Mouse (Mus musculus) embryonic facial prominence, embryonic 11.5 days (tissue): ENCODE results near the gene Gigyf2. TPM values are rescaled to one million over a fixed set of nuclear protein-coding genes. Genes with fewer than 3 reads are reported as not detected.

Source experiments
- ATAC-seq: fragments of 200-750 bp; cut with Nextera tagmentation; replicated peaks from 2 replicates; pipeline ENCODE4 v1.8.0; 2017; ENCODE audit warnings: low read depth; ENCODE audit not compliant: insufficient number of reproducible peaks, low FRiP score, low TSS enrichment
- DNase-seq: peaks from one replicate; pipeline ENCODE4 v3.0.0-alpha.2; 2015; ENCODE audit warnings: low spot score
- H3K27ac ChIP-seq: fragments of 300-500 bp; sonication (generic); replicated peaks from 2 replicates; pipeline ENCODE4 v1.5.1; 2014; ENCODE audit warnings: mild to moderate bottlenecking, low read depth, low read length, control low read depth
- H3K27me3 ChIP-seq: fragments of 300-500 bp; sonication (generic); 2 replicates; pipeline ENCODE4 v1.6.1; 2014; ENCODE audit warnings: mild to moderate bottlenecking, low read length, moderate library complexity, mixed read lengths; ENCODE audit not compliant: control insufficient read depth, insufficient read depth
- H3K36me3 ChIP-seq: fragments of 300-500 bp; sonication (generic); replicated peaks from 2 replicates; pipeline ENCODE4 v1.6.1; 2014; ENCODE audit warnings: low read depth, mild to moderate bottlenecking, low read length, moderate library complexity, mixed read lengths; ENCODE audit not compliant: control insufficient read depth, insufficient read depth
- H3K4me1 ChIP-seq: fragments of 300-500 bp; sonication (generic); 2 replicates; pipeline ENCODE4 v1.6.1; 2014; ENCODE audit warnings: low read length, mixed read lengths; ENCODE audit not compliant: control insufficient read depth, insufficient read depth
- H3K4me2 ChIP-seq: fragments of 300-500 bp; sonication (generic); 2 replicates; pipeline ENCODE4 v1.6.1; 2014; ENCODE audit warnings: low read depth, mild to moderate bottlenecking, control low read depth, low read length, moderate library complexity
- H3K4me3 ChIP-seq: fragments of 300-500 bp; sonication (generic); 2 replicates; pipeline ENCODE4 v1.5.1; 2014; ENCODE audit warnings: low read depth, low read length, control low read depth
- H3K9ac ChIP-seq: fragments of 300-500 bp; sonication (generic); replicated peaks from 2 replicates; pipeline ENCODE4 v1.6.1; 2014; ENCODE audit warnings: mild to moderate bottlenecking, control low read depth, low read length
- H3K9me3 ChIP-seq: fragments of 300-500 bp; sonication (generic); replicated peaks from 2 replicates; pipeline ENCODE4 v1.6.1; 2016; ENCODE audit warnings: mild to moderate bottlenecking, low read length, inconsistent platforms, mixed read lengths; ENCODE audit not compliant: control insufficient read depth
- WGBS: fragments of 180-500 bp; shearing (Covaris S2); extraction: QIAGEN DNeasy Blood & Tissue Kit; methylation state at CpG from one replicate; pipeline ENCODE4 v1.1.7; 2014; 5-methylcytosine and 5-hydroxymethylcytosine counted together
- polyA plus RNA-seq: library from polyadenylated mRNA; unstranded; fragments of >200 nt; fragmentation: Nextera tagmentation; extraction: Ambion mirVana; gene quantifications from 2 replicates; pipeline ENCODE4 v1.2.1, GENCODE M21; 2014

Gene Gigyf2
- polyA plus RNA-seq, 1 experiment from 2014 or later, result 49.1 TPM

- no peak overlapping the region for H3K4me2 ChIP-seq
- no peaks in the 10 kb centered on the region for H3K36me3 ChIP-seq
- no peak overlapping the region for H3K27ac ChIP-seq
- DNase-seq (no peak), ATAC-seq (no peak)
- H3K9me3 ChIP-seq, result no peaks in the 10 kb centered on the region
- no peak overlapping the region for H3K4me3 ChIP-seq
- no peak overlapping the region for H3K9ac ChIP-seq
- no peaks in the 10 kb centered on the region for H3K4me1 ChIP-seq
- 91% methylated on average over 3 of the region's 3 CpGs for WGBS
- no peaks in the 10 kb centered on the region for H3K27me3 ChIP-seq
Measured at GRCm38 (mm10) chr1:87492285-87492684, 165.5 kb downstream of the Gigyf2 start.

- Histone ChIP-seq H3K9me3 (no peaks in the 10 kb centered on the region), H3K4me1 (no peaks in the 10 kb centered on the region), H3K4me2 (no peak overlapping the region), H3K36me3 (no peaks in the 10 kb centered on the region), H3K27ac (no peak overlapping the region), H3K4me3 (no peak overlapping the region), H3K27me3 (no peaks in the 10 kb centered on the region), H3K9ac (no peak overlapping the region)
- ATAC-seq (no peak), DNase-seq (no peak)
- 73% methylated on average over 4 of the region's 4 CpGs for WGBS
Measured at GRCm38 (mm10) chr1:87493542-87493941, 166.7 kb downstream of the Gigyf2 start.

Other genes starting within 250 kb of the Gigyf2 start
- gene Alppl2, start 237.1 kb upstream of the Gigyf2 start, polyA plus RNA-seq, result not detected in 2 replicates
- not detected in 2 replicates for gene Alpi, start 225.4 kb upstream of the Gigyf2 start, polyA plus RNA-seq
- not detected in 2 replicates for gene Akp3, start 202.0 kb upstream of the Gigyf2 start, polyA plus RNA-seq
- gene Ecel1, start 170.5 kb upstream of the Gigyf2 start, polyA plus RNA-seq, result 0.74 and 2.1 TPM in 2 replicates
- gene Prss56, start 143.7 kb upstream of the Gigyf2 start, polyA plus RNA-seq, result 0.28 and 0.74 TPM in 2 replicates
- 0.15 and 0.22 TPM in 2 replicates for gene Chrnd, start 136.4 kb upstream of the Gigyf2 start, polyA plus RNA-seq
- 2.2 and 2.3 TPM in 2 replicates for gene Chrng, start 122.3 kb upstream of the Gigyf2 start, polyA plus RNA-seq
- gene Eif4e2, start 113.1 kb upstream of the Gigyf2 start, polyA plus RNA-seq, result 141 and 148 TPM in 2 replicates
- 0.81 and 1.1 TPM in 2 replicates for gene Efhd1, start 62.6 kb upstream of the Gigyf2 start, polyA plus RNA-seq
- gene Kcnj13, start 67.7 kb downstream of the Gigyf2 start, polyA plus RNA-seq, result 0.25 and 0.99 TPM in 2 replicates
- 0.52 TPM in 1 of 2 replicates, not detected in the other for gene Snorc, start 143.3 kb downstream of the Gigyf2 start, polyA plus RNA-seq
- gene Neu2, start 182.9 kb downstream of the Gigyf2 start, polyA plus RNA-seq, result not detected in 2 replicates
- 1.5 TPM in 2 replicates for gene Ngef, start 246.9 kb downstream of the Gigyf2 start, polyA plus RNA-seq